Mouse (Mus musculus) heart, adult 9 months (tissue): ENCODE measurements at regions not wholly inside any gene's neighbourhood (a gene's known extent, or its start where the extent isn't known, plus 50 kb on each side); places are given as distances from the start of the nearest gene placed in this dataset.

Experiments used
- DNase-seq, 2 experiments: peaks; one replicate each; pipeline ENCODE4 v3.0.0; 2022; ENCODE audit warnings: low spot score in 2 of 2

DNA sequence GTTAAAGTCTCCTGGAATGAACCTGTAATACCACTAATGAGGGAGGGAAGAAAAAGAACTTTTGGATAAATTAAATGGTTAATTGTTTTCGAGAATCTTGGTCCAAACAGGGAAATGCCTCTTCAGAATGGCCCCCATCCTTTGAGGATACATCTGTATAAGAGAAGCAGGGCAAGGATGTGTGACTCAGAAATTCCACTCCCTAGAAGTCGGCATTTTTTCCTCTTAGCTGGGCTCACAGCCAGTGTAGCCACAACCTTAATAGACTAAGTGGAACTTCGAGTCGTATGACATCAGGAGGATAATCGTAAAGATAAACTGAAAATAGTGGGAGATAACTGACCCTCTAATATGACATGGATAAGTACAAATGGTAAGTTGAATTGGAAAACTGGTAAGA lies 56.1 kb upstream of the Cav2 start:
- peak; percentile 72 to 75 for DNase-seq

DNA sequence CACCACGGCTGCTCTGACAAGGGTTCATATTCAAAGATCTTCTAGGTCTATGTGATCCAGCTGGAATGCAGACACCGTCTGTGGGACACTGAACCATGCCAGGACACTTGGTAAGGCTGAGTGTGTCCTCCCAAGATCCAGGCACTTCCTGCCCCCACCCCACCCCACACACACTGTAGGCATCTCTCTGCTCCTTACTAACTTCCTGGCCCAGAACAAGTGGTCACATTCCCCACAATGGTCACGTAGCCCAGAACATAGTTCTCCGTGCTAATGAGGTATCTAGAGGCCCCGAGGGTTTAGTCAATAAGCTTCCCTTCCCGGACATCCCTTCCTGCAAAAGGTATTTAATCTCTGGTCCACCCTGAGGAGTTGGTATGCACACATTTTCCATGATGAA lies 54.5 kb upstream of the Cav2 start:
- peak in 1 of 2 experiments; percentile 13 for DNase-seq
